Mouse (Mus musculus) limb, embryonic 11.5 days (tissue): ENCODE results near the gene Nup155. TPM values are rescaled to one million over a fixed set of nuclear protein-coding genes. Genes with fewer than 3 reads are reported as not detected.
"Not testable (repeated sequence)": the region's sequence is repeated elsewhere in the genome, so short reads cannot be mapped to it uniquely, and the experiment has no call there.

ENCODE experiments used
- ATAC-seq: fragments of 200-750 bp; cut with Nextera tagmentation; 2 replicates; pipeline ENCODE4 v1.8.0; 2017; ENCODE audit warnings: low read depth; ENCODE audit not compliant: insufficient number of reproducible peaks, low FRiP score, low TSS enrichment
- DNase-seq: peaks from one replicate; pipeline ENCODE4 v3.0.0-alpha.2; 2015; ENCODE audit warnings: low spot score
- H3K27ac ChIP-seq: fragments of 300-500 bp; sonication (generic); replicated peaks from 2 replicates; pipeline ENCODE4 v1.5.1; 2014; ENCODE audit warnings: low read depth, mild to moderate bottlenecking, low read length
- H3K27me3 ChIP-seq: fragments of 300-500 bp; sonication (generic); 2 replicates; pipeline ENCODE4 v1.6.1; 2014; ENCODE audit warnings: mild to moderate bottlenecking, low read length, mixed read lengths; ENCODE audit not compliant: control insufficient read depth, insufficient read depth
- H3K36me3 ChIP-seq: fragments of 300-500 bp; sonication (generic); 2 replicates; pipeline ENCODE4 v1.6.1; 2014; ENCODE audit warnings: mild to moderate bottlenecking, low read length, moderate library complexity, mixed read lengths; ENCODE audit not compliant: control insufficient read depth, insufficient read depth
- H3K4me1 ChIP-seq: fragments of 300-500 bp; sonication (generic); 2 replicates; pipeline ENCODE4 v1.6.1; 2014; ENCODE audit warnings: low read length, mixed read lengths; ENCODE audit not compliant: control insufficient read depth, insufficient read depth
- H3K4me2 ChIP-seq: fragments of 300-500 bp; sonication (generic); 2 replicates; pipeline ENCODE4 v1.6.1; 2014; ENCODE audit warnings: low read depth, mild to moderate bottlenecking, moderate library complexity; ENCODE audit not compliant: severe bottlenecking
- H3K4me3 ChIP-seq: fragments of 300-500 bp; sonication (generic); 2 replicates; pipeline ENCODE4 v1.5.1; 2014; ENCODE audit warnings: low read depth, low read length
- H3K9ac ChIP-seq: fragments of 300-500 bp; sonication (generic); 2 replicates; pipeline ENCODE4 v1.6.1; 2014; ENCODE audit warnings: mild to moderate bottlenecking, low read length
- H3K9me3 ChIP-seq: fragments of 300-500 bp; sonication (generic); 2 replicates; pipeline ENCODE4 v1.6.1; 2016; ENCODE audit warnings: low read length; ENCODE audit not compliant: control insufficient read depth
- WGBS: fragments of 180-500 bp; shearing (Covaris S2); extraction: QIAGEN DNeasy Blood & Tissue Kit; methylation state at CpG from one replicate; pipeline ENCODE4 v1.1.7; 2014; 5-methylcytosine and 5-hydroxymethylcytosine counted together
- polyA plus RNA-seq: library from polyadenylated mRNA; unstranded; fragments of >200 nt; fragmentation: Nextera tagmentation; extraction: Ambion mirVana; gene quantifications from 2 replicates; pipeline ENCODE4 v1.2.1, GENCODE M21; 2014

The Nup155 gene
- 28.4 and 33.2 TPM in 2 replicates for polyA plus RNA-seq

DNA sequence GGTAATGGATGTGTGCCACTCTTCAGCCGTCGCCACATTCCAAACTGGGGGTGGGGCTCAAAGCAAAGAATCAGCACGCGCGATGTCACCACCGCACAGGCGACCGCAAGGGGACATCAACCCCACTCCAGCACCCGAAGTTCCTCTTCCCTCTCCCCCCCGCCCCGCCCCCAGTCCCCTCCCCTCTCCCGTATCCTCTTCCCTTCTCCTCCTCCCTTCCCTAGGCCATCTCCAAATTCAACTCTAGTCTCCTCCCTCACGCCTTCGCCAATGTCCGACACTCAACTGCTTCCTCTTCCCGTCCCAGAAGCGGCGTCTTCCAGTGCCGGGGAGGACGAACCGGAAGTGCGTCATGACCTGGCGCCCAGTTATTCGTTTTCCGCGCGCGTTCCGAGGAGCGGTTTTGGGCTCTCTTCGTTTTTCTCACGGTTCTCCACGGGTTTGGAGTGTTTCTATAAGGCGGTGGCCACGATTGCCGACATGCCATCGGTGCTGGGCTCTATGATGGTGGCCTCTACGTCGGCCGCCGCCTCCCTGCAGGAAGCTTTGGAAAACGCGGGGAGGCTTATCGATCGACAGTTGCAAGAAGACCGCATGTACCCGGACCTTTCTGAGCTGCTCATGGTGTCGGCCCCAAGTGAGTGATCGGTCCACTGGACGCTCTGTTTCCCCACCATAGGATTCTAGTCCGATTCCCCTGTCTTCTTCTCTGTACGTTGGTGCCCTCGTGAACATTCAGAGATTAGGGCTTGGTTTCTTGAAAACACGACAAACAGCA is at the start of gene Nup155:
Nup155 (plus strand) TSS at position 308 of the 778 bp plus-strand sequence.
- Histone ChIP-seq H3K4me1 (peaks cover 2% of the 10 kb centered on the region; the same call in 1 of the 2 replicates), H3K4me3 (peak within 1 kb of the TSS; percentile 85), H3K4me2 (peak within 1 kb of the TSS; percentile 79), H3K27ac (no peak within 1 kb of the TSS; the same call in 1 of the 2 replicates), H3K27me3 (no peaks in the 10 kb centered on the region), H3K9ac (peak within 1 kb of the TSS; percentile 63), H3K9me3 (no peaks in the 10 kb centered on the region), H3K36me3 (peaks cover 2% of the 10 kb centered on the region; the same call in 1 of the 2 replicates)
- ATAC-seq, result peak; percentile 94
- peak; percentile 94 for DNase-seq
- under 1% methylated on average over 54 of the region's 54 CpGs for WGBS

GRCm38 (mm10) chr15:8065221-8065620 is 43.9 kb upstream of the Nup155 start:
- Histone ChIP-seq H3K27ac (no peak overlapping the region), H3K4me2 (no peak overlapping the region), H3K27me3 (no peaks in the 10 kb centered on the region), H3K4me1 (no peaks in the 10 kb centered on the region), H3K9ac (no peak overlapping the region), H3K36me3 (no peaks in the 10 kb centered on the region), H3K4me3 (no peak overlapping the region), H3K9me3 (no peaks in the 10 kb centered on the region)
- 83% methylated on average over 6 of the region's 6 CpGs for WGBS
- ATAC-seq (no peak), DNase-seq (no peak)

DNA sequence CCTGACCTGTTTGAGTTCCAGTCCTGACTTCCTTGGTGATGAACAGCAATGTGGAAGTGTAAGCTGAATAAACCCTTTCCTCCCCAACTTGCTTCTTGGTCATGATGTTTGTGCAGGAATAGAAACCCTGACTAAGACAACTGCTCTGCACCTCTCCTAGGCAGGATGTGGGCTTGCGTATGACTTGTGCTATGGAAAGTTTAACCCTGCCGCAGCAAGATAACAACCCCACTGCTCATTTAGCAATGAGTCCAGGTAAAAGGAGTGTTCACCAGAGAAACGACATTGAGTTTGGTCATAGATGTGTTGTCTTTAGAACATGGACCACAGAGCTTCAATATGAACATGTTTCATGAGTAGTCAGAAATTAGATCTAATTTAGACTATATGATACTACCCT is 35.9 kb upstream of the Nup155 start:
- H3K4me2 ChIP-seq, H3K27ac ChIP-seq, H3K36me3 ChIP-seq, H3K4me1 ChIP-seq, H3K27me3 ChIP-seq, H3K9me3 ChIP-seq, H3K9ac ChIP-seq, H3K4me3 ChIP-seq, ATAC-seq, DNase-seq: not testable (repeated sequence)
- WGBS, result 96% methylated on average over 3 of the region's 3 CpGs

DNA sequence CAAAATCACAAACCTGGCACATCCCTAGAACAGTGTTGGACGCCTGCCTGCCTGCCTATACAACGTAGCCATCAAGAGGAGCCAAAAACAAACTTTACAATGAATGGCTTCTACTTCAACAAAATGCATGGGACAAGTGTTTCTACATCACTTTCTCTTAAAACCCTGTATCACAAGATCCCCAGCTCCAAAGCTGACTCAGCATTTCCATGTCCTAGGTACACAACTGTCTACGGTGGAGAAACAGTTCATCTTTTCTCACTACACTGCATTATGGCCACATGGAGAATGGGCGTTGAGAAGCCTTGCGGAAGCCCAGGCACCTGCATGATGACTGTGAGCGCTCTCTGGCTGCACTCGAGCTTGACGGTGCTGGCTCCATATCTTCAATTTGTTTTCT is 26.9 kb upstream of the Nup155 start:
- no peaks in the 10 kb centered on the region for H3K4me1 ChIP-seq
- H3K9ac ChIP-seq, result no peak overlapping the region
- no peak overlapping the region for H3K4me3 ChIP-seq
- no peaks in the 10 kb centered on the region for H3K9me3 ChIP-seq
- no peak overlapping the region for H3K4me2 ChIP-seq
- no peak for DNase-seq
- no peaks in the 10 kb centered on the region for H3K27me3 ChIP-seq
- ATAC-seq, result no peak
- H3K36me3 ChIP-seq, result no peaks in the 10 kb centered on the region
- no peak overlapping the region for H3K27ac ChIP-seq
- 95% methylated on average over 8 of the region's 8 CpGs for WGBS

DNA sequence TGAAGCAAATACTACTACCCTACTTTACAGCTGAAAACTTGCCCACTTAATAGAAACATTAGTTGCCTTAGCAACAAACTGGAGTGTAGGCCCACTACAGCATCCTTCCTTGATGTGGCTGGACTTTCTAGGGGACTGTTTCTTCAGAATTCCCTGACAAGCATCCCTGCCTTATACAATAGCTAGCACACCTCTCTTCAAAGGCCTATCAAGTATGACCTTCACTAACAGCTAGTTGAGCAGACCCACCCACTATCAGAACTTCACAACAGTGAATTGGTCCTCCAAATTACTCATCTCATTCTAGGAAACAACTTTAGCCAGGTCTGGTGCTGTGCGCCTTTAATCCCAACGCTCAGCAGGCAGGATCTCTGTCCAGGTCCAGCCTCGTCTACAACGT is 21.8 kb upstream of the Nup155 start:
- Histone ChIP-seq H3K36me3 (no peaks in the 10 kb centered on the region), H3K27ac (no peak overlapping the region), H3K4me3 (no peak overlapping the region), H3K27me3 (no peaks in the 10 kb centered on the region), H3K4me1 (no peaks in the 10 kb centered on the region), H3K4me2 (no peak overlapping the region), H3K9me3 (no peaks in the 10 kb centered on the region), H3K9ac (no peak overlapping the region)
- 91% methylated on average over 4 of the region's 4 CpGs for WGBS
- no peak for DNase-seq
- ATAC-seq, result no peak

- ATAC-seq, result no peak
- WGBS, result 89% methylated on average over 3 of the region's 3 CpGs
Observed at GRCm38 (mm10) chr15:8088715-8089114, 20.4 kb upstream of the Nup155 start.

DNA sequence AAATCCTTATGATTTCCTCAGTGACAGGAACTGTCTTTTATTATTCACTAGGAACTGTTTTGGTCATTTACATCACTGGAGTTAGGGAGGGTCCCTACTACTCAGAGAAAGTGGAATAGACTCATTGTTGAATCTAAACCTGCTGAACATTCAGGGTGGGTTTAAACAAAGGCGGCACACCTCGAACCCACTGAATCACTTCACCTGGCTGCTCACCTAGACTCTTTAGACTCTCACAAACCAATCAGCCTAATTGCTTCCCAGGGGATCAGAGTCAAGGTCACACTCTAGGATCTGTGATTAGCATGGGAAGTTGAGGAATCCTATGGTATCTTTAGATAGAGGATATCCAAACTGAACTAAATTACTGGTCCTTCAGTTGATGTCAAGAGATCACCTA is 18.4 kb upstream of the Nup155 start:
- Histone ChIP-seq H3K27me3 (no peaks in the 10 kb centered on the region), H3K9ac (no peak overlapping the region), H3K4me1 (no peaks in the 10 kb centered on the region), H3K4me2 (no peak overlapping the region), H3K36me3 (peaks cover under 1% of the 10 kb centered on the region; the same call in 1 of the 2 replicates), H3K9me3 (no peaks in the 10 kb centered on the region), H3K4me3 (no peak overlapping the region), H3K27ac (no peak overlapping the region)
- WGBS, result 96% methylated on average over 2 of the region's 2 CpGs
- no peak for ATAC-seq
- DNase-seq, result no peak

More at GRCm38 (mm10) chr15:8088715-8089114, 20.4 kb upstream of the Nup155 start:
- no peaks in the 10 kb centered on the region for H3K9me3 ChIP-seq
- H3K27me3 ChIP-seq, result no peaks in the 10 kb centered on the region
- no peaks in the 10 kb centered on the region for H3K36me3 ChIP-seq
- H3K4me2 ChIP-seq, result no peak overlapping the region
- no peaks in the 10 kb centered on the region for H3K4me1 ChIP-seq
- H3K27ac ChIP-seq, result no peak overlapping the region
- H3K4me3 ChIP-seq, result no peak overlapping the region
- no peak for DNase-seq
- no peak overlapping the region for H3K9ac ChIP-seq

DNA sequence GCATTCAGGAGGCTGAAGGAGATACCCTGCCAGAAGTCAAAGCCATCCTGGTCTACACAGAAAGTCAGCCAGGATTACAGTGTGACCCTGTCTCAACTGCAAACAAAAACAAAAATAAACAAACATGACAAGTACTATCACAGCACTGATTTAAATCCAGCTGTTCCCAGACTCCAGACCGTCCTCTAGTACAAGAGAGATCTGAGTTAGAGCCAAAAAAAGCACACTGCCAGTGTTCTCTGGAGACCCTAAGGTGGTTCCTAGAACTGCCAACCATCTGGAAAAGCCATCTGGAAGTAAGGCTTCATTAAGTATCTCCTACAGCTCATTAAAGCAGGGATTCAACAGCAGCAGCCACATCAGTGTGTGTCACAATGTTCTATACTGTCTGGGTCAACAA is 16.4 kb upstream of the Nup155 start:
- not testable (repeated sequence) for H3K27ac ChIP-seq, H3K4me1 ChIP-seq, H3K4me3 ChIP-seq, H3K27me3 ChIP-seq, ATAC-seq, H3K4me2 ChIP-seq, DNase-seq, H3K9me3 ChIP-seq, H3K36me3 ChIP-seq, H3K9ac ChIP-seq
- 78% methylated on average over 1 of the region's 1 CpGs for WGBS
